Mouse (Mus musculus): ENCODE data around the gene Slc8a2. TPM values are rescaled to one million over a fixed set of nuclear protein-coding genes. Genes with fewer than 3 reads are reported as not detected.

Gene Slc8a2
- 0.67 and 0.68 TPM in 2 replicates for polyA plus RNA-seq (2015; fragmentation: Nextera tagmentation; extraction: Ambion mirVana)

DNA sequence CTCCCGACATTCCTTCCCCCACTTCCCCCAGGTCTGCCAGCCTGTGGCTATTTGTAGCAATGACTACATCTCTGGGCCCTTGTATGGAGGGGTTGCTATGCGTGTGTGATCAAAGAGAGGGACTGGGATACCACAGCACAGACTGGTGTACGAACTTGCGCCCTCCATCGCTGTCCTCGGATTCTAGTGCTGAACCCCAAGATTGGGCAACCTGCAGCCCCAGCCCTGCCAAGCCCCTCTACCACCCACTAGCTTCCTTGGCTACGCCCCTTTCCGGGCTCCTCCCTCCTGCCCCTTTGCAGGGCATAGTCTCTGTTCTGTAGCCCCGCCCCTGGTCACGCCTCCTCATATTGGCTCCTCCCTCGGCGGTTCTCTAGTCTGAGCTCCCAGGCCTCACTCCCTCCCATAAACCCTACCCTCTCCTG, at the start of gene Slc8a2:
Gene Slc8a2 (plus strand): TSS at position 406 of the 425 bp plus-strand sequence.
- H3K9ac ChIP-seq: peak within 1 kb of the TSS; percentile 65
- peaks cover 59% of the 10 kb centered on the region for H3K4me1 ChIP-seq
- no peaks in the 10 kb centered on the region for H3K27me3 ChIP-seq
- no peaks in the 10 kb centered on the region for H3K9me3 ChIP-seq (replicated peaks)
- peak within 1 kb of the TSS; percentile 49 for H3K4me3 ChIP-seq
- H3K27ac ChIP-seq: peak within 1 kb of the TSS; percentile 71
- peak within 1 kb of the TSS; percentile 71 for H3K4me2 ChIP-seq
- WGBS: 2% methylated on average over 12 of the region's 12 CpGs
- ATAC-seq: peak; percentile 85
- H3K36me3 ChIP-seq (ENCODE audit: poor library complexity, severe bottlenecking): peaks cover 13% of the 10 kb centered on the region

GRCm38 (mm10) chr7:16079947-16080346, 49.7 kb upstream of the Slc8a2 start:
- Histone ChIP-seq H3K4me2 (no peak overlapping the region), H3K4me1 (no peaks in the 10 kb centered on the region), H3K4me3 (no peak overlapping the region), H3K9me3 (replicated peaks) (no peaks in the 10 kb centered on the region), H3K36me3 (ENCODE audit: poor library complexity, severe bottlenecking) (no peaks in the 10 kb centered on the region), H3K27me3 (peaks cover 8% of the 10 kb centered on the region), H3K9ac (no peak overlapping the region), H3K27ac (no peak overlapping the region)
- ATAC-seq: no peak
- 63% methylated on average over 1 of the region's 1 CpGs for WGBS

- no peak overlapping the region for H3K9ac ChIP-seq
- H3K4me2 ChIP-seq: no peak overlapping the region
- no peak overlapping the region for H3K4me3 ChIP-seq
- WGBS: 68% methylated on average over 4 of the region's 4 CpGs
- no peak overlapping the region for H3K27ac ChIP-seq
- no peaks in the 10 kb centered on the region for H3K36me3 ChIP-seq (ENCODE audit: poor library complexity, severe bottlenecking)
- no peak for ATAC-seq
- no peaks in the 10 kb centered on the region for H3K4me1 ChIP-seq
- H3K9me3 ChIP-seq (replicated peaks): no peaks in the 10 kb centered on the region
- peaks cover 8% of the 10 kb centered on the region for H3K27me3 ChIP-seq
These were observed 49.0 kb upstream of the Slc8a2 start for GRCm38 (mm10) chr7:16080581-16080980.

GRCm38 (mm10) chr7:16083361-16083760, 46.3 kb upstream of the Slc8a2 start:
- 62% methylated on average over 4 of the region's 4 CpGs for WGBS
- Histone ChIP-seq H3K4me1 (no peaks in the 10 kb centered on the region), H3K4me2 (no peak overlapping the region), H3K4me3 (no peak overlapping the region), H3K27ac (no peak overlapping the region), H3K9ac (no peak overlapping the region), H3K36me3 (ENCODE audit: poor library complexity, severe bottlenecking) (no peaks in the 10 kb centered on the region), H3K27me3 (peaks cover 8% of the 10 kb centered on the region), H3K9me3 (replicated peaks) (no peaks in the 10 kb centered on the region)
- ATAC-seq: no peak

- ATAC-seq: no peak
- H3K4me1 ChIP-seq: no peaks in the 10 kb centered on the region
- H3K27me3 ChIP-seq: peaks cover 8% of the 10 kb centered on the region; the same call in 1 of the 2 replicates
- 88% methylated on average over 2 of the region's 2 CpGs for WGBS
- H3K9ac ChIP-seq: no peak overlapping the region
- no peaks in the 10 kb centered on the region for H3K36me3 ChIP-seq (ENCODE audit: poor library complexity, severe bottlenecking)
- no peaks in the 10 kb centered on the region for H3K9me3 ChIP-seq (replicated peaks)
- no peak overlapping the region for H3K4me2 ChIP-seq
- no peak overlapping the region for H3K27ac ChIP-seq
- H3K4me3 ChIP-seq: no peak overlapping the region
These were observed 42.0 kb upstream of the Slc8a2 start for GRCm38 (mm10) chr7:16087587-16087986.

DNA sequence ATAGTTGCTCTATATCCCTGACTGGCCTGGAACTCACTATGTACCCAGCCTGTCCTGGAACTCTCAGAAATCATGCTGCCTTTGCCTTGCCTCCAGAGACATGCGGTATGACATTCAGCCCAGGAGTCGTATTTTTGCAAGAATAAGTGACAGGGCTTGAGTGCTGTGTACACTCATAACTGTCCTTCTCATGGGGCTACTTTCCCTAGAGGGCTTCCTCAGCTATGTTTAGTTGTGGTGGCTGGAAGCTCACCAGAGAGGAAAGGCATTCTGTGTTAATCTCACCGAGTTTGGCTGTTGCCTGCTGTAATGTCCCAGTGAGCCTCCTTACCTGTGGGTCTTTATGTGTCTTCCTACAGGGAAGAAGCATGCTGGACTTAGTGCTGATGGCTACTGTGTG, 35.0 kb upstream of the Slc8a2 start:
- ATAC-seq: no peak
- H3K4me2 ChIP-seq: no peak overlapping the region
- no peaks in the 10 kb centered on the region for H3K36me3 ChIP-seq (ENCODE audit: poor library complexity, severe bottlenecking)
- H3K27ac ChIP-seq: no peak overlapping the region
- no peak overlapping the region for H3K4me3 ChIP-seq
- peaks cover 8% of the 10 kb centered on the region for H3K4me1 ChIP-seq
- H3K9me3 ChIP-seq (replicated peaks): no peaks in the 10 kb centered on the region
- no peak overlapping the region for H3K9ac ChIP-seq
- H3K27me3 ChIP-seq: peaks cover 10% of the 10 kb centered on the region; the same call in 1 of the 2 replicates
- 54% methylated on average over 3 of the region's 3 CpGs for WGBS

DNA sequence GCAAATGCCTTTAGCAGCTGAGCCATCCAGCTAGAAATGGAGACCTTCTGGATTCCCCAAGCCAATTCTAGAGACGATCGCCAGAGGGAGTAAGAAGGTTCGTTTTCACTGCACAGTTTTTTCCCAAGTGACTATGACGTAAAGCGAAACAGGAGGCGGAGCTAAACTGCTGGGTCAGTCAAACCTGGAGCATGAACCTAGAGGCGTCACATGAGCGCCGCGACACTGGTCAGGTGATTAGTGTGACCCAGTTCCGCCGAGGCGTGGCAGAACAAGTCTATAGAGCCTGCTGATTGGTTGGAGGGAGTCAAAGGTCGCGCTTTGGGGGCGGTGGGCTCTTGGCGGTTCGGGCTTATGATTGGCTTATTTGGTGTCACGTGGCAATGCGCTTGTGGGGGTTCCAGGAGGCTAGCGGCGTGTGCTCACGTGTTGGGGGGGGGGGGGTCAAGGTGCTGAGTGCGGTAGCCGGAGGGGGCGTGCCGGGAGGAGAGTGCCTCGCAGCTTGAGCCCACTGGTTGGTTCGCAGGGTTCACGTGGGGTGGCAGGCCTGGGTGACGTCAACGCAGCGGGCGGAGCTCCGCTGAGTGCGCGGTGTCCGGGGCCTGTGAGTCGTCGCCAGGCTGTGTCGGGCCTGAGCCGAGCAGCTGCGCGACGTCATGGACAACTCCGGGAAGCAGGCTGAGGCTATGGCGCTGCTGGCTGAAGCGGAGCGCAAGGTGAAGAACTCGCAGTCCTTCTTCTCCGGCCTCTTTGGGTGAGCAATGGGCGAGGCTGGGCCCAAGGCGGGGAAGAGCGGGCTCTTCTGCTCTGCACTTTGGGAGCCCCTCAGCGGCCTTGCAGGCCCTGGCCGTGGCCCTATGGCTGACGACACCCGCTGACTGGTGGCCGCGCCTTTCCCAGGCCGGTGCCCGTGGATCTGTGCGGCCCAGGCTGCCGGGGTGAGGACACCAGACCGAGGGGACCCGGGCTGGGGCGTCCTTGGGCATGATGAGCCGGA, 31.3 kb upstream of the Slc8a2 start, which contains the start of gene Napa:
Gene Napa (plus strand): TSS at position 438 of the 997 bp plus-strand sequence.
- under 1% methylated on average over 68 of the region's 68 CpGs for WGBS
- Histone ChIP-seq H3K9ac (peak within 1 kb of the TSS; percentile 98), H3K27me3 (no peaks in the 10 kb centered on the region), H3K9me3 (replicated peaks) (no peaks in the 10 kb centered on the region), H3K27ac (peak within 1 kb of the TSS; percentile 76), H3K4me3 (peak within 1 kb of the TSS; percentile 90), H3K4me2 (peak within 1 kb of the TSS; percentile 99), H3K4me1 (peaks cover 21% of the 10 kb centered on the region), H3K36me3 (ENCODE audit: poor library complexity, severe bottlenecking) (peaks cover 27% of the 10 kb centered on the region)
- ATAC-seq: peak; percentile 98

- no peak for ATAC-seq
- Histone ChIP-seq H3K4me1 (peaks cover 29% of the 10 kb centered on the region), H3K4me3 (peak overlapping the region; percentile 90; the same call in 1 of the 2 replicates), H3K9me3 (replicated peaks) (no peaks in the 10 kb centered on the region), H3K36me3 (ENCODE audit: poor library complexity, severe bottlenecking) (peaks cover 36% of the 10 kb centered on the region), H3K9ac (peak overlapping the region; percentile 98), H3K4me2 (peak overlapping the region; percentile 99), H3K27ac (no peak overlapping the region), H3K27me3 (no peaks in the 10 kb centered on the region)
- 90% methylated on average over 4 of the region's 4 CpGs for WGBS
These were observed 29.7 kb upstream of the Slc8a2 start for GRCm38 (mm10) chr7:16099901-16100300.

GRCm38 (mm10) chr7:16101081-16101480, 28.5 kb upstream of the Slc8a2 start:
- H3K4me1 ChIP-seq: peaks cover 29% of the 10 kb centered on the region
- H3K27me3 ChIP-seq: no peaks in the 10 kb centered on the region
- no peaks in the 10 kb centered on the region for H3K9me3 ChIP-seq (replicated peaks)
- no peak for ATAC-seq
- H3K4me2 ChIP-seq: no peak overlapping the region
- no peak overlapping the region for H3K27ac ChIP-seq
- WGBS: 82% methylated on average over 7 of the region's 7 CpGs
- peaks cover 36% of the 10 kb centered on the region for H3K36me3 ChIP-seq (ENCODE audit: poor library complexity, severe bottlenecking)
- H3K9ac ChIP-seq: no peak overlapping the region
- H3K4me3 ChIP-seq: no peak overlapping the region

GRCm38 (mm10) chr7:16101726-16102475, 27.7 kb upstream of the Slc8a2 start:
- WGBS: 83% methylated on average over 15 of the region's 15 CpGs

GRCm38 (mm10) chr7:16102686-16103226, 26.9 kb upstream of the Slc8a2 start:
- ATAC-seq: no peak
- Histone ChIP-seq H3K36me3 (ENCODE audit: poor library complexity, severe bottlenecking) (peaks cover 42% of the 10 kb centered on the region), H3K4me3 (no peak overlapping the region), H3K27ac (no peak overlapping the region), H3K9ac (0 out of 2 replicates have a peak overlapping the region, but pooled peaks have one; percentile 12), H3K9me3 (replicated peaks) (no peaks in the 10 kb centered on the region), H3K27me3 (no peaks in the 10 kb centered on the region), H3K4me2 (no peak overlapping the region), H3K4me1 (peaks cover 29% of the 10 kb centered on the region)
- WGBS: 91% methylated on average over 5 of the region's 5 CpGs

More at GRCm38 (mm10) chr7:16101726-16102475, 27.7 kb upstream of the Slc8a2 start:
- Histone ChIP-seq H3K4me3 (no peak overlapping the region), H3K9ac (no peak overlapping the region; the same call in 1 of the 2 replicates), H3K4me2 (no peak overlapping the region), H3K27me3 (no peaks in the 10 kb centered on the region), H3K4me1 (peaks cover 29% of the 10 kb centered on the region), H3K27ac (no peak overlapping the region), H3K9me3 (replicated peaks) (no peaks in the 10 kb centered on the region), H3K36me3 (ENCODE audit: poor library complexity, severe bottlenecking) (peaks cover 36% of the 10 kb centered on the region)
- no peak for ATAC-seq

Data from forebrain, embryonic 13.5 days (tissue).